Comparison of ENCODE assay signal across 19 mouse cellular contexts in the genomic region with DNA sequence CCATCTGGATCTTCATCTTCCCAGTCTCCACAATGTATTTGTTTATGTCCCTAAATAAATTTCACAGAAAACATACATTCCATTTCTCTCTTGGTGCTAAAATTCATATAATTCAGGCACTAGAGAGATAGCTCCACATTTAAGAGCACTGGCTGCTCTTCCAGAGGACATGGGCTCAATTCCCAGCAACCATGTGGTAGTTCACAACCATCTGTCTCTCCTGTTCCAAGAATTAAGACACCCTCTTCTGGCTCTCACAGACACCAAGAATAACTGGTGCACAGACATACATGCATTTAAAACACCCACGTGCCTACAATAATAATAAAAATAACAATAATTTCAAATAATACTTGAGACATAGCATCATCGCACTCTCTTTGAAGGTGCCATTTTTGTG.
A peak's percentile ranks its signal among the peaks of the same experiment; 100 is the strongest.
DNase-seq lines count a peak whose midpoint lies in the region; ATAC-seq lines count a peak whose summit lies in the region.
"Had no signal": no experiment of that assay in that cellular context is flagged by ENCODE, and none has a peak within 500 bp of the region (broad histone marks: within the 10 kb centered on the region; RNA-seq: fewer than 3 reads in every experiment).

No protein-coding gene starts in this region.

- H3K36me3 ChIP-seq in forebrain, embryonic 14.5 days (ENCODE audit: control insufficient read depth, insufficient read depth, low read length) = no peaks in the 10 kb centered on the region
- H3K36me3 ChIP-seq in forebrain, embryonic 12.5 days (replicated peaks) = no peaks in the 10 kb centered on the region
- H3K36me3 ChIP-seq in hindbrain, embryonic 12.5 days = no peaks in the 10 kb centered on the region
- H3K36me3 ChIP-seq: embryonic facial prominence, embryonic 10.5 days; heart, embryonic 13.5 days; hindbrain, embryonic 15.5 days; midbrain, embryonic 12.5 days; neural tube, embryonic 12.5 days had no signal

- H3K9ac ChIP-seq in forebrain, embryonic 14.5 days (ENCODE audit: low read length) = no peak overlapping the region
- H3K9ac ChIP-seq in forebrain, embryonic 12.5 days = no peak overlapping the region
- H3K9ac ChIP-seq in hindbrain, embryonic 12.5 days = no peak overlapping the region
- H3K9ac ChIP-seq: heart, embryonic 13.5 days; hindbrain, embryonic 15.5 days; midbrain, embryonic 12.5 days; neural tube, embryonic 12.5 days had no signal

- 89% methylated on average over 2 of the region's 2 CpGs for WGBS in forebrain, embryonic 14.5 days
- 95% methylated on average over 2 of the region's 2 CpGs for WGBS in forebrain, embryonic 12.5 days
- WGBS in hindbrain, embryonic 12.5 days = 91% methylated on average over 2 of the region's 2 CpGs

- H3K4me1 ChIP-seq in forebrain, embryonic 14.5 days (ENCODE audit: control insufficient read depth, insufficient read depth, low read length) = no peaks in the 10 kb centered on the region
- H3K4me1 ChIP-seq in forebrain, embryonic 12.5 days = no peaks in the 10 kb centered on the region
- H3K4me1 ChIP-seq in hindbrain, embryonic 12.5 days = no peaks in the 10 kb centered on the region
- H3K4me1 ChIP-seq: embryonic facial prominence, embryonic 10.5 days; heart, embryonic 13.5 days; hindbrain, embryonic 15.5 days; midbrain, embryonic 12.5 days; neural tube, embryonic 12.5 days had no signal

- DNase-seq in forebrain, embryonic 14.5 days (ENCODE audit: low spot score) = peak; percentile 19
- peak; percentile 56 to 61 for DNase-seq in right cerebral cortex, postnatal 10 days (ENCODE audit: low spot score in 2 of 2)
- DNase-seq in right cerebral cortex, adult 2 months (ENCODE audit: low spot score in 2 of 2) = no peak
- DNase-seq in layer of hippocampus, adult 8-10 months (ENCODE audit: low spot score in 2 of 2) = peak; percentile 20 to 57
- no peak for DNase-seq in gastrocnemius, adult 18-20 months (ENCODE audit: low spot score)
- DNase-seq: adrenal gland, postnatal 36 days; B cell, adult 2 months; heart, adult 18-20 months; left cerebral cortex, postnatal 4 days; liver had no signal

- H3K27ac ChIP-seq in forebrain, embryonic 14.5 days (ENCODE audit: low read depth, low read length) = no peak overlapping the region
- no peak overlapping the region for H3K27ac ChIP-seq in forebrain, embryonic 12.5 days
- no peak overlapping the region for H3K27ac ChIP-seq in hindbrain, embryonic 12.5 days
- H3K27ac ChIP-seq: embryonic facial prominence, embryonic 10.5 days; heart, embryonic 13.5 days; hindbrain, embryonic 15.5 days; midbrain, embryonic 12.5 days; neural tube, embryonic 12.5 days had no signal

- no peak for ATAC-seq in forebrain, embryonic 14.5 days
- ATAC-seq in forebrain, embryonic 12.5 days (ENCODE audit: low FRiP score) = no peak
- ATAC-seq in hindbrain, embryonic 12.5 days (ENCODE audit: low FRiP score) = no peak
- ATAC-seq: intestine, embryonic 16.5 days; lung, postnatal 0 days had no signal

- H3K27me3 ChIP-seq in forebrain, embryonic 14.5 days (replicated peaks; ENCODE audit: control insufficient read depth, insufficient read depth, low read length) = no peaks in the 10 kb centered on the region
- H3K27me3 ChIP-seq in forebrain, embryonic 12.5 days = no peaks in the 10 kb centered on the region
- H3K27me3 ChIP-seq in hindbrain, embryonic 12.5 days = no peaks in the 10 kb centered on the region
- H3K27me3 ChIP-seq: heart, embryonic 13.5 days; hindbrain, embryonic 15.5 days; midbrain, embryonic 12.5 days; neural tube, embryonic 12.5 days had no signal

- no peak overlapping the region for H3K4me2 ChIP-seq in forebrain, embryonic 14.5 days (ENCODE audit: low read length)
- H3K4me2 ChIP-seq in forebrain, embryonic 12.5 days = no peak overlapping the region
- H3K4me2 ChIP-seq in hindbrain, embryonic 12.5 days (replicated peaks) = no peak overlapping the region
- H3K4me2 ChIP-seq: heart, embryonic 13.5 days; hindbrain, embryonic 15.5 days; midbrain, embryonic 12.5 days; neural tube, embryonic 12.5 days had no signal

- no peak overlapping the region for H3K4me3 ChIP-seq in forebrain, embryonic 14.5 days (ENCODE audit: low read depth, low read length)
- H3K4me3 ChIP-seq in forebrain, embryonic 12.5 days (replicated peaks) = no peak overlapping the region
- H3K4me3 ChIP-seq in hindbrain, embryonic 12.5 days = no peak overlapping the region
- H3K4me3 ChIP-seq: embryonic facial prominence, embryonic 10.5 days; heart, embryonic 13.5 days; hindbrain, embryonic 15.5 days; midbrain, embryonic 12.5 days; neural tube, embryonic 12.5 days had no signal

- H3K9me3 ChIP-seq in forebrain, embryonic 14.5 days (replicated peaks; ENCODE audit: control insufficient read depth, low read length) = no peaks in the 10 kb centered on the region
- H3K9me3 ChIP-seq in forebrain, embryonic 12.5 days = no peaks in the 10 kb centered on the region
- no peaks in the 10 kb centered on the region for H3K9me3 ChIP-seq in hindbrain, embryonic 12.5 days (replicated peaks)
- H3K9me3 ChIP-seq: embryonic facial prominence, embryonic 10.5 days; hindbrain, embryonic 15.5 days; midbrain, embryonic 12.5 days; neural tube, embryonic 12.5 days had no signal

Comparison
In these comparisons a context has a peak if more than half of its experiments do, and no peak if none do; other contexts are left out.
1. DNase-seq: peak in forebrain, embryonic 14.5 days (single experiment), right cerebral cortex, postnatal 10 days (2 of 2) and layer of hippocampus, adult 8-10 months (2 of 2); none in right cerebral cortex, adult 2 months (0 of 2) and gastrocnemius, adult 18-20 months (single experiment).